Mouse (Mus musculus): Measurements from ENCODE around the gene Nsmce4a. TPM values are rescaled to one million over a fixed set of nuclear protein-coding genes. Genes with fewer than 3 reads are reported as not detected.

Nsmce4a gene
- polyA plus RNA-seq, 1 experiment from 2014 or later: 154 TPM

GRCm38 (mm10) chr7:130573746-130574145 lies 828 bp upstream of the Nsmce4a start:
- H3K27me3 ChIP-seq (replicated peaks; ENCODE audit: control insufficient read depth, insufficient read depth, low read length): no peaks in the 10 kb centered on the region
- no peak overlapping the region for H3K4me3 ChIP-seq (ENCODE audit: low read depth, low read length)
- H3K4me2 ChIP-seq (ENCODE audit: low read length): no peak overlapping the region
- H3K9me3 ChIP-seq (replicated peaks; ENCODE audit: control insufficient read depth, low read length): no peaks in the 10 kb centered on the region
- no peak overlapping the region for H3K27ac ChIP-seq (ENCODE audit: low read depth, low read length)
- peaks cover 7% of the 10 kb centered on the region for H3K4me1 ChIP-seq (ENCODE audit: control insufficient read depth, insufficient read depth, low read length)
- no peaks in the 10 kb centered on the region for H3K36me3 ChIP-seq (ENCODE audit: control insufficient read depth, insufficient read depth, low read length)
- DNase-seq (ENCODE audit: low spot score) (no peak), ATAC-seq (no peak)
- H3K9ac ChIP-seq (ENCODE audit: low read length): no peak overlapping the region
- 87% methylated on average over 10 of the region's 10 CpGs for WGBS

- DNase-seq (ENCODE audit: low spot score) (peak; percentile 78), ATAC-seq (peak; percentile 62)
- WGBS: 16% methylated on average over 7 of the region's 7 CpGs
Observed at GRCm38 (mm10) chr7:130570472-130570871, 2.4 kb downstream of the Nsmce4a start.

GRCm38 (mm10) chr7:130568783-130569436 lies 4.0 kb downstream of the Nsmce4a start:
- 92% methylated on average over 9 of the region's 9 CpGs for WGBS
- H3K27ac ChIP-seq (ENCODE audit: low read depth, low read length): no peak overlapping the region

More at GRCm38 (mm10) chr7:130570472-130570871, 2.4 kb downstream of the Nsmce4a start:
- Histone ChIP-seq H3K27ac (ENCODE audit: low read depth, low read length) (peak overlapping the region; percentile 68; the same call in 1 of the 2 replicates), H3K9me3 (replicated peaks; ENCODE audit: control insufficient read depth, low read length) (no peaks in the 10 kb centered on the region), H3K4me1 (ENCODE audit: control insufficient read depth, insufficient read depth, low read length) (peaks cover 3% of the 10 kb centered on the region; the same call in 1 of the 2 replicates), H3K36me3 (ENCODE audit: control insufficient read depth, insufficient read depth, low read length) (no peaks in the 10 kb centered on the region), H3K27me3 (replicated peaks; ENCODE audit: control insufficient read depth, insufficient read depth, low read length) (no peaks in the 10 kb centered on the region), H3K4me3 (ENCODE audit: low read depth, low read length) (no peak overlapping the region), H3K9ac (ENCODE audit: low read length) (no peak overlapping the region), H3K4me2 (ENCODE audit: low read length) (no peak overlapping the region)

GRCm38 (mm10) chr7:130564596-130564995 lies 8.3 kb downstream of the Nsmce4a start:
- no peaks in the 10 kb centered on the region for H3K36me3 ChIP-seq (ENCODE audit: control insufficient read depth, insufficient read depth, low read length)
- H3K9ac ChIP-seq (ENCODE audit: low read length): no peak overlapping the region
- no peaks in the 10 kb centered on the region for H3K27me3 ChIP-seq (replicated peaks; ENCODE audit: control insufficient read depth, insufficient read depth, low read length)
- ATAC-seq: peak; percentile 57; the same call in 1 of the 2 replicates
- H3K4me3 ChIP-seq (ENCODE audit: low read depth, low read length): no peak overlapping the region
- H3K4me1 ChIP-seq (ENCODE audit: control insufficient read depth, insufficient read depth, low read length): no peaks in the 10 kb centered on the region
- no peak overlapping the region for H3K4me2 ChIP-seq (ENCODE audit: low read length)
- 51% methylated on average over 3 of the region's 3 CpGs for WGBS
- peak overlapping the region; percentile 14; the same call in 1 of the 2 replicates for H3K27ac ChIP-seq (ENCODE audit: low read depth, low read length)
- no peaks in the 10 kb centered on the region for H3K9me3 ChIP-seq (replicated peaks; ENCODE audit: control insufficient read depth, low read length)
- peak; percentile 50 for DNase-seq (ENCODE audit: low spot score)

More at GRCm38 (mm10) chr7:130568783-130569436, 4.0 kb downstream of the Nsmce4a start:
- H3K9me3 ChIP-seq (replicated peaks; ENCODE audit: control insufficient read depth, low read length): no peaks in the 10 kb centered on the region
- no peak for DNase-seq (ENCODE audit: low spot score)
- no peaks in the 10 kb centered on the region for H3K27me3 ChIP-seq (replicated peaks; ENCODE audit: control insufficient read depth, insufficient read depth, low read length)
- H3K9ac ChIP-seq (ENCODE audit: low read length): no peak overlapping the region
- peaks cover 3% of the 10 kb centered on the region; the same call in 1 of the 2 replicates for H3K4me1 ChIP-seq (ENCODE audit: control insufficient read depth, insufficient read depth, low read length)
- ATAC-seq: no peak
- H3K4me2 ChIP-seq (ENCODE audit: low read length): no peak overlapping the region
- no peaks in the 10 kb centered on the region for H3K36me3 ChIP-seq (ENCODE audit: control insufficient read depth, insufficient read depth, low read length)
- H3K4me3 ChIP-seq (ENCODE audit: low read depth, low read length): no peak overlapping the region

DNA sequence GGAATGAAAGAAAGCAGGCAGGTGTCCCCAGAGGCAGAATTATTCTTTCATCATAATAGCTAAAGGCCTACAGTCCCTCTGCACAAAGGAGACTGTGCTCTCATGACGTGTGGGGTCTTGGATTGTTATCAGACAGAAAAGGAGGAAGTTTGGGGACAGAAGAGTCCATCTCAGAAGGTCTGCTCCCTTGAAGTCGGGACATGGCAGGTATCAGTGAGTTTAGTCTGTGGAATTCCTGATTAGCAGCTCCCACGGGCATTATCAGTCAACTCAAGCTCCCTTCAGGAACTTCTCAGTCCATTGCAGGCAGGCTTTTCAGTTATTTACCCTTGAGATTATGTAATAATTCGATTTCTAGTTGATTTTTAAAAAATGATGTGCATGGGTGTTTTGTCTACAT lies 9.0 kb downstream of the Nsmce4a start:
- Histone ChIP-seq H3K27me3 (replicated peaks; ENCODE audit: control insufficient read depth, insufficient read depth, low read length) (no peaks in the 10 kb centered on the region), H3K9ac (ENCODE audit: low read length) (no peak overlapping the region), H3K4me3 (ENCODE audit: low read depth, low read length) (no peak overlapping the region), H3K27ac (ENCODE audit: low read depth, low read length) (no peak overlapping the region), H3K4me1 (ENCODE audit: control insufficient read depth, insufficient read depth, low read length) (no peaks in the 10 kb centered on the region), H3K4me2 (ENCODE audit: low read length) (no peak overlapping the region), H3K9me3 (replicated peaks; ENCODE audit: control insufficient read depth, low read length) (no peaks in the 10 kb centered on the region), H3K36me3 (ENCODE audit: control insufficient read depth, insufficient read depth, low read length) (no peaks in the 10 kb centered on the region)
- no peak for DNase-seq (ENCODE audit: low spot score)
- 63% methylated on average over 4 of the region's 4 CpGs for WGBS
- ATAC-seq: no peak

DNA sequence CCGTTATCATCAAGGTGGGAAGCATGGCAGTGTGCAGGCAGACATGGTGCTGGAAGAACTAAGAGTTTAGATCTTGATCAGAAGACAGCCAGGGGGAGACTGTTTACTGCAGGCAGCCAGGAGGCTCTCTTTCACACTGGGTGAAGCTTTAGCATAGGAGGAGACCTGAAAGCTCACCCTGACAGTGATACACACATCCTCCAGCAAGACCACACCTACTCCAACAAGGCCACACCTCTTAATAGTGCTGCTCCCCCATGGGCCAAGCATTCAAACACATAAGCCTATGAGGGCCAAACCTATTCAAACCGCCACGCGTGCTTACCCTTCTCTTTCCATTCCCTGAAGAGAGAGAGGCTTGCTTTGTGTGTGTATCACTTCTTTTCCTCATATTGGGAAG lies 9.6 kb downstream of the Nsmce4a start:
- Histone ChIP-seq H3K36me3 (ENCODE audit: control insufficient read depth, insufficient read depth, low read length) (no peaks in the 10 kb centered on the region), H3K27me3 (replicated peaks; ENCODE audit: control insufficient read depth, insufficient read depth, low read length) (no peaks in the 10 kb centered on the region), H3K27ac (ENCODE audit: low read depth, low read length) (no peak overlapping the region), H3K4me3 (ENCODE audit: low read depth, low read length) (no peak overlapping the region), H3K4me2 (ENCODE audit: low read length) (no peak overlapping the region), H3K9ac (ENCODE audit: low read length) (no peak overlapping the region), H3K4me1 (ENCODE audit: control insufficient read depth, insufficient read depth, low read length) (no peaks in the 10 kb centered on the region), H3K9me3 (replicated peaks; ENCODE audit: control insufficient read depth, low read length) (no peaks in the 10 kb centered on the region)
- no peak for ATAC-seq
- no peak for DNase-seq (ENCODE audit: low spot score)
- 81% methylated on average over 4 of the region's 4 CpGs for WGBS

GRCm38 (mm10) chr7:130560933-130561332 lies 12.0 kb downstream of the Nsmce4a start:
- Histone ChIP-seq H3K9ac (ENCODE audit: low read length) (no peak overlapping the region), H3K9me3 (replicated peaks; ENCODE audit: control insufficient read depth, low read length) (no peaks in the 10 kb centered on the region), H3K36me3 (ENCODE audit: control insufficient read depth, insufficient read depth, low read length) (no peaks in the 10 kb centered on the region), H3K27ac (ENCODE audit: low read depth, low read length) (no peak overlapping the region), H3K27me3 (replicated peaks; ENCODE audit: control insufficient read depth, insufficient read depth, low read length) (no peaks in the 10 kb centered on the region), H3K4me1 (ENCODE audit: control insufficient read depth, insufficient read depth, low read length) (no peaks in the 10 kb centered on the region), H3K4me3 (ENCODE audit: low read depth, low read length) (no peak overlapping the region), H3K4me2 (ENCODE audit: low read length) (no peak overlapping the region)
- ATAC-seq (no peak), DNase-seq (ENCODE audit: low spot score) (no peak)
- WGBS: 80% methylated on average over 1 of the region's 1 CpGs

- ATAC-seq: no peak
Observed at GRCm38 (mm10) chr7:130558592-130558991, 14.3 kb downstream of the Nsmce4a start.

GRCm38 (mm10) chr7:130555597-130555996 lies 17.3 kb downstream of the Nsmce4a start:
- no peak overlapping the region for H3K4me3 ChIP-seq (ENCODE audit: low read depth, low read length)
- H3K27ac ChIP-seq (ENCODE audit: low read depth, low read length): no peak overlapping the region
- DNase-seq (ENCODE audit: low spot score) (no peak), ATAC-seq (no peak)
- H3K9ac ChIP-seq (ENCODE audit: low read length): no peak overlapping the region
- no peaks in the 10 kb centered on the region for H3K36me3 ChIP-seq (ENCODE audit: control insufficient read depth, insufficient read depth, low read length)
- H3K9me3 ChIP-seq (replicated peaks; ENCODE audit: control insufficient read depth, low read length): no peaks in the 10 kb centered on the region
- 48% methylated on average over 5 of the region's 5 CpGs for WGBS
- peaks cover 3% of the 10 kb centered on the region; the same call in 1 of the 2 replicates for H3K4me1 ChIP-seq (ENCODE audit: control insufficient read depth, insufficient read depth, low read length)
- no peaks in the 10 kb centered on the region for H3K27me3 ChIP-seq (replicated peaks; ENCODE audit: control insufficient read depth, insufficient read depth, low read length)
- no peak overlapping the region for H3K4me2 ChIP-seq (ENCODE audit: low read length)

More at GRCm38 (mm10) chr7:130558592-130558991, 14.3 kb downstream of the Nsmce4a start:
- Histone ChIP-seq H3K4me2 (ENCODE audit: low read length) (no peak overlapping the region), H3K4me3 (ENCODE audit: low read depth, low read length) (no peak overlapping the region), H3K9me3 (replicated peaks; ENCODE audit: control insufficient read depth, low read length) (no peaks in the 10 kb centered on the region), H3K9ac (ENCODE audit: low read length) (no peak overlapping the region), H3K36me3 (ENCODE audit: control insufficient read depth, insufficient read depth, low read length) (no peaks in the 10 kb centered on the region), H3K27ac (ENCODE audit: low read depth, low read length) (no peak overlapping the region), H3K4me1 (ENCODE audit: control insufficient read depth, insufficient read depth, low read length) (no peaks in the 10 kb centered on the region), H3K27me3 (replicated peaks; ENCODE audit: control insufficient read depth, insufficient read depth, low read length) (no peaks in the 10 kb centered on the region)
- no peak for DNase-seq (ENCODE audit: low spot score)
- WGBS: 78% methylated on average over 4 of the region's 4 CpGs
